Mouse (Mus musculus): ENCODE measurements around the gene Fahd1.

- TF ChIP-seq CTCF (IDR thresholded peaks at IDR 0.05; ENCODE audit: low read depth) (no peak), EP300 (IDR thresholded peaks at IDR 0.05; ENCODE audit: low read depth) (no peak)
Measured at GRCm38 (mm10) chr17:24851381-24852125, 1.4 kb upstream of the Fahd1 start.

All from liver, embryonic 14.5 days (tissue).